14 mouse cellular contexts compared by ENCODE assay signal in the genomic region with DNA sequence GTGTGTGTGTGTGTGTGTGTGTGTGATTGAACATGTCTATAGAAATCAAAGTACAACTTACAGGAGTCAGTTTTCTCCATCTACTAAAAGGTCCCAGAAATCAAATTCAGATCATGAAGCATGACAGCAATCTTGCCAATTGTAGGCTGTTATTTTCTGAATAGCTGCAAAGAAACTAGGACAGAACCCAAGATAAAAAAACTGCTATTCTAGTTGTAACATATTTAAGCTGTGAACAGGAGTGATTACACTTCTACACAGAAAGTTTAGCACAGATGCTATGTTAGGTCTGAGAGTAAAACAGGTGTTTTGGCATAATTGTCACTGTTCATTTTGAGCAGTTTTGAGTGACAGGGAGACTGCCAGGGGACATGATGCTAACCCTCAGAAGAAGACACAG.
DNase-seq lines count a peak whose midpoint lies in the region.
"Had no signal": no experiment of that assay in that cellular context is flagged by ENCODE, and none has a peak within 500 bp of the region (broad histone marks: within the 10 kb centered on the region; RNA-seq: fewer than 3 reads in every experiment).

No protein-coding gene starts in this region.

- intact Hi-C loops in left cerebral cortex, postnatal 36 days (cut with DNase I): no loop called here

- peak; percentile 4 for DNase-seq in left cerebral cortex, adult 11 months (ENCODE audit: low spot score)
- DNase-seq in left cerebral cortex, postnatal 36 days (ENCODE audit: low spot score in 2 of 2): no peak
- DNase-seq in brain, adult 2 months (ENCODE audit: low read depth, low spot score): peak; percentile 24
- DNase-seq in telencephalon, adult 2 months (ENCODE audit: low read depth, low spot score): peak; percentile 18
- DNase-seq in right cerebral cortex, postnatal 36 days (ENCODE audit: low spot score in 2 of 2): no peak
- DNase-seq: adrenal gland, adult 2 months; adrenal gland, postnatal 10 days; adrenal gland, postnatal 25 days; cerebellum, adult 11-12 months; cerebellum, adult 2 months; cerebellum, adult 9-10 months; cerebellum, postnatal 10 days; cerebellum, postnatal 25 days; forebrain, postnatal 0 days had no signal

Comparison
In these comparisons a context has a peak if more than half of its experiments do, and no peak if none do; other contexts are left out.
1. DNase-seq: peak in left cerebral cortex, adult 11 months (single experiment), brain, adult 2 months (single experiment) and telencephalon, adult 2 months (single experiment); none in left cerebral cortex, postnatal 36 days (0 of 2) and right cerebral cortex, postnatal 36 days (0 of 2).